8 mouse cellular contexts compared by ENCODE assay signal in the genomic region with DNA sequence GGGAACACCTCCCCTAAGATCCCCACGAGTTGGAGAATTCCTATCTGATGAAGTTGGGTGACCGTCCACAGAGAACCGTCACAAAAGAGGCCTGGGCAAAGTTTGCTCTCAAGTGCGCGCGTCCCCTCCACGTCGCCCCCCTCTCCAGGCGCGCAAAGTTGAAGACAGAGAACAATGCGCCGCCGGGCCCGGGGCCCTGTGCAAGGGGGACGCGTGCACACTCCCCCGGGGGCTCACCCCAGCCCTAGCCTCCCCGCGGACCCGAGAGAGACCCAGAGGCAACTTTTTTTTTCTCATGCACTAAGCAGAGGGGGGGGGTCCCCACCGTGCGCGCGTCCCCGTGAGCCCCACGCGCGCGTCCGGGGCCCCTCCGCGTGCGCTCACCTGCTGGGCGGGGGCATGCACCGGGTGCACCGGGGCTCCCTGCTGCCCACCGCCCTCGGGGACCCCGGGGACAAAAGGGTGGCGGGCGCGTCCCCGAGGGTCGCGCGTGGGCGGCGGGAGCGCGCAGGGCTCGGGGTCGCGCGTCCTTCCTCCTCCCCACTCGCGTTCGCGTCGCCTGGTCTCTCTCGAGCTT. TPM values are rescaled to one million over a fixed set of nuclear protein-coding genes. Genes with fewer than 3 reads are reported as not detected.
DNase-seq lines count a peak whose midpoint lies in the region; ATAC-seq and TF ChIP-seq lines count a peak whose summit lies in the region.

No protein-coding gene starts in this region.

- TF ChIP-seq CTCF in left cerebral cortex, adult 2 months (IDR thresholded peaks at IDR 0.05): no peak

- DNase-seq in left cerebral cortex, adult 2 months (ENCODE audit: extremely low spot score in 1 of 2, low spot score in 2 of 2): no peak
- no peak for DNase-seq in left cerebral cortex, adult 18-20 months (ENCODE audit: low spot score in 2 of 2)
- DNase-seq in kidney, postnatal 25 days: peak; percentile 19 to 66
- peak; percentile 64 to 66 for DNase-seq in thymus, postnatal 10 days (ENCODE audit: low spot score in 2 of 2)
- DNase-seq in left cerebral cortex, adult 11 months (ENCODE audit: low spot score): no peak

- peak overlapping the region; percentile 73 for H3K4me2 ChIP-seq in heart, embryonic 16.5 days (ENCODE audit: low read depth, low read length)
- peak overlapping the region; percentile 74 for H3K4me2 ChIP-seq in midbrain, embryonic 13.5 days (replicated peaks)

- under 1% methylated on average over 57 of the region's 60 CpGs for WGBS in heart, embryonic 16.5 days
- WGBS in midbrain, embryonic 13.5 days: 0% methylated on average over 60 of the region's 60 CpGs

- peak overlapping the region; percentile 99 for H3K4me3 ChIP-seq in left cerebral cortex, adult 2 months
- peak overlapping the region; percentile 93 for H3K4me3 ChIP-seq in brown adipose tissue, adult 24 weeks (ENCODE audit: insufficient read depth, low read depth, low read length)
- H3K4me3 ChIP-seq in heart, embryonic 16.5 days (ENCODE audit: low read length): peak overlapping the region; percentile 93
- peak overlapping the region; percentile 94 for H3K4me3 ChIP-seq in midbrain, embryonic 13.5 days (replicated peaks)

- intact Hi-C loops in left cerebral cortex, adult 2 months (cut with DNase I): loop anchor here (1.0 kb wide), 1 partner anchor 27 kb away; a partner anchor contains a TSS

- H3K4me1 ChIP-seq in brown adipose tissue, adult 24 weeks (ENCODE audit: control insufficient read depth, insufficient read depth, insufficient read length, low read length): 0 out of 2 replicates have a peak, but pooled peaks cover 4% of the 10 kb centered on the region
- H3K4me1 ChIP-seq in heart, embryonic 16.5 days (ENCODE audit: control insufficient read depth, insufficient read depth, low read length): peaks cover 21% of the 10 kb centered on the region
- H3K4me1 ChIP-seq in midbrain, embryonic 13.5 days (replicated peaks): peaks cover 32% of the 10 kb centered on the region

- H3K27me3 ChIP-seq in heart, embryonic 16.5 days (ENCODE audit: control insufficient read depth, insufficient read depth, low read length): no peaks in the 10 kb centered on the region
- peaks cover 11% of the 10 kb centered on the region; the same call in 1 of the 2 replicates for H3K27me3 ChIP-seq in midbrain, embryonic 13.5 days

- H3K9ac ChIP-seq in heart, embryonic 16.5 days (ENCODE audit: low read length): peak overlapping the region; percentile 98
- peak overlapping the region; percentile 98 for H3K9ac ChIP-seq in midbrain, embryonic 13.5 days (replicated peaks)

- H3K9me3 ChIP-seq in heart, embryonic 16.5 days (replicated peaks; ENCODE audit: control insufficient read depth, low read length): no peaks in the 10 kb centered on the region
- no peaks in the 10 kb centered on the region for H3K9me3 ChIP-seq in midbrain, embryonic 13.5 days

- peaks cover 17% of the 10 kb centered on the region for H3K36me3 ChIP-seq in heart, embryonic 16.5 days (ENCODE audit: control insufficient read depth, insufficient read depth)
- H3K36me3 ChIP-seq in midbrain, embryonic 13.5 days: peaks cover 29% of the 10 kb centered on the region

- H3K27ac ChIP-seq in left cerebral cortex, adult 2 months: peak overlapping the region; percentile 100
- peak overlapping the region; percentile 66 for H3K27ac ChIP-seq in brown adipose tissue, adult 24 weeks (replicated peaks; ENCODE audit: low read depth, low read length)
- peak overlapping the region; percentile 84 for H3K27ac ChIP-seq in heart, embryonic 16.5 days (ENCODE audit: low read length)
- peak overlapping the region; percentile 97 for H3K27ac ChIP-seq in midbrain, embryonic 13.5 days

- peak; percentile 13; the same call in 1 of the 2 replicates for ATAC-seq in heart, embryonic 16.5 days (replicated peaks; ENCODE audit: extremely low read depth, insufficient read depth, low FRiP score)
- ATAC-seq in midbrain, embryonic 13.5 days: no peak

RNA-seq across cellular contexts. Expression of a gene that starts 0.4 kb away (rescaled TPM):
- total RNA-seq in left cerebral cortex, adult 2 months (2021): 10 to 100 TPM; 28.9 to 30.1 TPM
- total RNA-seq in left cerebral cortex, adult 18-20 months (2021): 10 to 100 TPM; 25.4 to 29.8 TPM
- 11.4 and 15.1 TPM in 2 replicates for polyA plus RNA-seq in brown adipose tissue, adult 24 weeks (2012; ENCODE audit: insufficient read depth, insufficient read length, missing spikeins)
- 41.9 and 47.0 TPM in 2 replicates for polyA plus RNA-seq in heart, embryonic 16.5 days (2015; fragmentation: Nextera tagmentation; extraction: Ambion mirVana)
- 67.7 and 82.3 TPM in 2 replicates for polyA plus RNA-seq in midbrain, embryonic 13.5 days (2015; fragmentation: Nextera tagmentation; extraction: Ambion mirVana)

RNA-seq across cellular contexts. Expression of a gene that starts 26.4 kb away (rescaled TPM):
- total RNA-seq in left cerebral cortex, adult 2 months (2021): 100 to 1,000 TPM; 373 to 394 TPM
- total RNA-seq in left cerebral cortex, adult 18-20 months (2021): 100 to 1,000 TPM; 383 to 388 TPM
- polyA plus RNA-seq in brown adipose tissue, adult 24 weeks (2012; ENCODE audit: insufficient read depth, insufficient read length, missing spikeins): 2,528 and 2,993 TPM in 2 replicates
- 1,492 and 1,877 TPM in 2 replicates for polyA plus RNA-seq in heart, embryonic 16.5 days (2015; fragmentation: Nextera tagmentation; extraction: Ambion mirVana)
- polyA plus RNA-seq in midbrain, embryonic 13.5 days (2015; fragmentation: Nextera tagmentation; extraction: Ambion mirVana): 518 and 572 TPM in 2 replicates

RNA-seq across cellular contexts. Expression of a gene that starts 33.7 kb away (rescaled TPM):
- 100 to 1,000 TPM; 139 to 150 TPM for total RNA-seq in left cerebral cortex, adult 2 months (2021)
- total RNA-seq in left cerebral cortex, adult 18-20 months (2021): 100 to 1,000 TPM; 143 to 166 TPM
- polyA plus RNA-seq in brown adipose tissue, adult 24 weeks (2012; ENCODE audit: insufficient read depth, insufficient read length, missing spikeins): 79.3 and 90.4 TPM in 2 replicates
- 136 and 155 TPM in 2 replicates for polyA plus RNA-seq in heart, embryonic 16.5 days (2015; fragmentation: Nextera tagmentation; extraction: Ambion mirVana)
- polyA plus RNA-seq in midbrain, embryonic 13.5 days (2015; fragmentation: Nextera tagmentation; extraction: Ambion mirVana): 243 and 257 TPM in 2 replicates

RNA-seq across cellular contexts. Expression of a gene that starts 45.6 kb away (rescaled TPM):
- 10 to 100 TPM; 19.2 to 20.6 TPM for total RNA-seq in left cerebral cortex, adult 2 months (2021)
- 10 to 100 TPM; 20.1 to 20.7 TPM for total RNA-seq in left cerebral cortex, adult 18-20 months (2021)
- polyA plus RNA-seq in brown adipose tissue, adult 24 weeks (2012; ENCODE audit: insufficient read depth, insufficient read length, missing spikeins): 3.3 and 3.7 TPM in 2 replicates
- 2.8 TPM in 2 replicates for polyA plus RNA-seq in heart, embryonic 16.5 days (2015; fragmentation: Nextera tagmentation; extraction: Ambion mirVana)
- polyA plus RNA-seq in midbrain, embryonic 13.5 days (2015; fragmentation: Nextera tagmentation; extraction: Ambion mirVana): 15.9 and 18.6 TPM in 2 replicates

Comparison
In these comparisons a context has a peak if more than half of its experiments do, and no peak if none do; other contexts are left out.
1. DNase-seq: peak in kidney, postnatal 25 days (2 of 2) and thymus, postnatal 10 days (2 of 2); none in left cerebral cortex, adult 2 months (0 of 2), left cerebral cortex, adult 18-20 months (0 of 2) and left cerebral cortex, adult 11 months (single experiment).
2. Peak in every context shown above with its lines, with median percentiles within 50 percentile points of each other: H3K27ac ChIP-seq and H3K4me3 ChIP-seq.